21 mouse cellular contexts compared by ENCODE assay signal in the genomic region with DNA sequence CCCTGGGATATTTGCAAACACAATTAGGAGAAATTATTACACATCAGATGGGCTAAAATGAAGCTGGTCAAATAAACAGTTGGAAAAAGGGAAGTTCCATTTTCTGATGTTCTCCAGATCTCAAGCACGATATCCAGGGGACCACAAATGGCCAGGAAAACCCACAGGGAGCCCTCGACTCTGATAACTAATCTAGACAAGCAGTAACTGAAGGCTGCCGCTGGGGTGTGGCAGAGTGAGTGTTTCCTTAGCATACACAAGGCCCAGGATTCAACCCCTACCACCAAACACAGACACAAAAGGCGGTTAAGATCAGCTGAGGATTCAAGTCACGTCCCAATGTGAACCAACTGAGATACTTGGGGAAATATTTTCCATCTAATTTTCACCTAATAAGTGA.
DNase-seq lines count a peak whose midpoint lies in the region; ATAC-seq and TF ChIP-seq lines count a peak whose summit lies in the region.
"Had no signal": no experiment of that assay in that cellular context is flagged by ENCODE, and none has a peak within 500 bp of the region (broad histone marks: within the 10 kb centered on the region; RNA-seq: fewer than 3 reads in every experiment).

No protein-coding gene starts in this region.

- no peak for TF ChIP-seq EP300 in liver, postnatal 0 days (IDR thresholded peaks at IDR 0.05; ENCODE audit: low read depth)

- DNase-seq in liver, result peak; percentile 39
- DNase-seq in liver, postnatal 0 days, result no peak
- DNase-seq in c-Kit-positive CD71-positive TER-119-positive erythroid progenitor cells, embryonic 14.5 days (ENCODE audit: low spot score), result peak; percentile 17
- DNase-seq in liver, embryonic 13.5 days, result peak; percentile 11
- DNase-seq in midbrain, embryonic 14.5 days, result no peak
- no peak for DNase-seq in adrenal gland, adult 8-10 months
- DNase-seq: adrenal gland, adult 2 months; cerebellum, adult 18-20 months; cerebellum, adult 9-11 months; cerebellum, postnatal 36 days; forebrain, postnatal 0 days; gastrocnemius, postnatal 14 days; heart, postnatal 36 days had no signal

- ATAC-seq in liver, postnatal 0 days, result no peak
- ATAC-seq in liver, embryonic 13.5 days (ENCODE audit: low read depth), result peak; percentile 63
- ATAC-seq in midbrain, embryonic 14.5 days (ENCODE audit: low FRiP score, low TSS enrichment), result no peak
- no peak for ATAC-seq in monocyte, adult 5-6 weeks (replicated peaks; ENCODE audit: insufficient number of reproducible peaks, low FRiP score, low TSS enrichment, poor library complexity, severe bottlenecking)
- ATAC-seq: activated CD4-positive, CD25-positive, alpha-beta regulatory T cell, adult 4 months; forebrain, embryonic 13.5 days; forebrain, postnatal 0 days; Patski had no signal

- no peak overlapping the region for H3K27ac ChIP-seq in liver, postnatal 0 days (ENCODE audit: low read depth)
- no peak overlapping the region for H3K27ac ChIP-seq in liver, embryonic 13.5 days
- no peak overlapping the region for H3K27ac ChIP-seq in midbrain, embryonic 14.5 days (replicated peaks; ENCODE audit: low read depth, low read length)
- H3K27ac ChIP-seq: embryonic facial prominence, embryonic 10.5 days; forebrain, embryonic 13.5 days; heart, embryonic 13.5 days; hindbrain, embryonic 15.5 days had no signal

- no peak overlapping the region for H3K4me3 ChIP-seq in liver, postnatal 0 days (ENCODE audit: low read depth, low read length)
- no peak overlapping the region for H3K4me3 ChIP-seq in liver, embryonic 13.5 days (replicated peaks)
- no peak overlapping the region for H3K4me3 ChIP-seq in midbrain, embryonic 14.5 days (replicated peaks; ENCODE audit: low read depth, low read length)
- H3K4me3 ChIP-seq: embryonic facial prominence, embryonic 10.5 days; forebrain, embryonic 13.5 days; heart, embryonic 13.5 days; hindbrain, embryonic 15.5 days had no signal

- WGBS in liver, postnatal 0 days (ENCODE audit: insufficient replicate concordance), result 49% methylated on average over 5 of the region's 5 CpGs
- WGBS in liver, embryonic 13.5 days (ENCODE audit: insufficient replicate concordance), result 15% methylated on average over 5 of the region's 5 CpGs
- 89% methylated on average over 5 of the region's 5 CpGs for WGBS in midbrain, embryonic 14.5 days

- TF ChIP-seq CTCF in liver, postnatal 0 days (IDR thresholded peaks at IDR 0.05; ENCODE audit: low read depth), result no peak

- no peak overlapping the region for H3K4me2 ChIP-seq in liver, postnatal 0 days (ENCODE audit: low read depth, low read length)
- no peak overlapping the region for H3K4me2 ChIP-seq in liver, embryonic 13.5 days
- H3K4me2 ChIP-seq in midbrain, embryonic 14.5 days (ENCODE audit: low read length), result no peak overlapping the region
- H3K4me2 ChIP-seq: forebrain, embryonic 13.5 days; heart, embryonic 13.5 days; hindbrain, embryonic 15.5 days had no signal

- H3K27me3 ChIP-seq in liver, postnatal 0 days (ENCODE audit: insufficient read depth, low read length), result no peaks in the 10 kb centered on the region
- no peaks in the 10 kb centered on the region for H3K27me3 ChIP-seq in liver, embryonic 13.5 days
- H3K27me3 ChIP-seq in midbrain, embryonic 14.5 days (ENCODE audit: control insufficient read depth, insufficient read depth, low read length), result no peaks in the 10 kb centered on the region
- H3K27me3 ChIP-seq: CH12.LX; forebrain, embryonic 13.5 days; heart, embryonic 13.5 days; hindbrain, embryonic 15.5 days; Patski had no signal

- H3K36me3 ChIP-seq in liver, postnatal 0 days (replicated peaks; ENCODE audit: insufficient read depth, low read length), result peaks cover 69% of the 10 kb centered on the region
- H3K36me3 ChIP-seq in liver, embryonic 13.5 days, result peaks cover 89% of the 10 kb centered on the region
- H3K36me3 ChIP-seq in midbrain, embryonic 14.5 days (ENCODE audit: control insufficient read depth, insufficient read depth, low read length), result peaks cover 86% of the 10 kb centered on the region

- no peaks in the 10 kb centered on the region for H3K9me3 ChIP-seq in liver, postnatal 0 days (ENCODE audit: low read length)
- H3K9me3 ChIP-seq in liver, embryonic 13.5 days (replicated peaks), result no peaks in the 10 kb centered on the region
- no peaks in the 10 kb centered on the region for H3K9me3 ChIP-seq in midbrain, embryonic 14.5 days (ENCODE audit: control insufficient read depth, low read length)
- H3K9me3 ChIP-seq: embryonic facial prominence, embryonic 10.5 days; forebrain, embryonic 13.5 days; heart, embryonic 13.5 days; hindbrain, embryonic 15.5 days had no signal

- no peak overlapping the region for H3K9ac ChIP-seq in liver, postnatal 0 days (replicated peaks)
- H3K9ac ChIP-seq in liver, embryonic 13.5 days, result no peak overlapping the region
- H3K9ac ChIP-seq in midbrain, embryonic 14.5 days (replicated peaks; ENCODE audit: low read length), result no peak overlapping the region
- H3K9ac ChIP-seq: forebrain, embryonic 13.5 days; forebrain, postnatal 0 days; heart, embryonic 13.5 days; hindbrain, embryonic 15.5 days had no signal

- no peaks in the 10 kb centered on the region; the same call in 1 of the 2 replicates for H3K4me1 ChIP-seq in liver, postnatal 0 days (ENCODE audit: insufficient read depth)
- H3K4me1 ChIP-seq in liver, embryonic 13.5 days (replicated peaks), result peaks cover 8% of the 10 kb centered on the region
- H3K4me1 ChIP-seq in midbrain, embryonic 14.5 days (ENCODE audit: control insufficient read depth, insufficient read depth, low read length), result no peaks in the 10 kb centered on the region
- H3K4me1 ChIP-seq: embryonic facial prominence, embryonic 10.5 days; forebrain, embryonic 13.5 days; heart, embryonic 13.5 days; hindbrain, embryonic 15.5 days had no signal

Comparison
In these comparisons a context has a peak if more than half of its experiments do, and no peak if none do; other contexts are left out.
1. DNase-seq: peak in liver (single experiment), c-Kit-positive CD71-positive TER-119-positive erythroid progenitor cells, embryonic 14.5 days (single experiment) and liver, embryonic 13.5 days (single experiment); none in liver, postnatal 0 days (single experiment), midbrain, embryonic 14.5 days (single experiment) and adrenal gland, adult 8-10 months (single experiment).